Mouse (Mus musculus) olfactory bulb, adult 2 months (tissue): Measurements from ENCODE around the gene Pdzd7. TPM values are rescaled to one million over a fixed set of nuclear protein-coding genes. Genes with fewer than 3 reads are reported as not detected.

ENCODE experiments used
- H3K27ac ChIP-seq: fragments of 200-500 bp; 2 replicates; pipeline ENCODE4 v1.5.1; 2012; ENCODE audit warnings: low read depth, low read length; ENCODE audit not compliant: insufficient read depth
- H3K4me1 ChIP-seq: fragments of 200-500 bp; 2 replicates; pipeline ENCODE4 v1.6.1; 2012; ENCODE audit warnings: low read length; ENCODE audit not compliant: control insufficient read depth, insufficient read depth
- H3K4me3 ChIP-seq: fragments of 200-500 bp; 2 replicates; pipeline ENCODE4 v1.5.1; 2012; ENCODE audit warnings: mild to moderate bottlenecking, low read depth, low read length, moderate library complexity; ENCODE audit not compliant: insufficient read depth
- CTCF ChIP-seq: fragments of 200-500 bp; IDR thresholded peaks from 2 replicates; pipeline ENCODE4 v1.5.1; 2012; ENCODE audit warnings: low read depth, mild to moderate bottlenecking, low read length, moderate library complexity; ENCODE audit not compliant: insufficient read depth
- POLR2A ChIP-seq: fragments of 200-500 bp; IDR thresholded peaks from 2 replicates; pipeline ENCODE4 v1.6.1; 2012; ENCODE audit warnings: mild to moderate bottlenecking, low read depth, low read length, moderate library complexity; ENCODE audit not compliant: insufficient read depth
- WGBS: fragments of 180-500 bp; shearing (Covaris S2); methylation state at CpG from one replicate; pipeline ENCODE4 v1.1.7; 2018; 5-methylcytosine and 5-hydroxymethylcytosine counted together
- polyA plus RNA-seq: library from polyadenylated mRNA; stranded (reverse); fragments of >200 nt; gene quantifications from 2 replicates; pipeline ENCODE4 v1.2.4, GENCODE M21; 2012; ENCODE audit warnings: low replicate concordance; ENCODE audit not compliant: missing spikeins, insufficient read depth, insufficient read length

Pdzd7 gene
- polyA plus RNA-seq, 1 experiment, result not detected

GRCm38 (mm10) chr19:45025937-45026568, 19.5 kb downstream of the Pdzd7 start:
- WGBS, result 93% methylated on average over 37 of the region's 37 CpGs
- Histone ChIP-seq H3K4me3 (no peak overlapping the region), H3K27ac (no peak overlapping the region), H3K4me1 (peaks cover 23% of the 10 kb centered on the region)
- no peak for TF ChIP-seq POLR2A
- no peak for TF ChIP-seq CTCF

- 90% methylated on average over 20 of the region's 20 CpGs for WGBS
- Histone ChIP-seq H3K27ac (no peak overlapping the region), H3K4me3 (no peak overlapping the region), H3K4me1 (peaks cover 24% of the 10 kb centered on the region; the same call in 1 of the 2 replicates)
- TF ChIP-seq POLR2A (no peak), CTCF (no peak)
Measured at GRCm38 (mm10) chr19:45024775-45025174, 20.7 kb downstream of the Pdzd7 start.

- H3K4me1 ChIP-seq, result peaks cover 24% of the 10 kb centered on the region; the same call in 1 of the 2 replicates
- 88% methylated on average over 11 of the region's 11 CpGs for WGBS
- H3K27ac ChIP-seq, result no peak overlapping the region
- H3K4me3 ChIP-seq, result no peak overlapping the region
- TF ChIP-seq CTCF (no peak), POLR2A (no peak)
Measured at GRCm38 (mm10) chr19:45023993-45024392, 21.5 kb downstream of the Pdzd7 start.

GRCm38 (mm10) chr19:45021362-45021761, 24.2 kb downstream of the Pdzd7 start:
- no peak overlapping the region for H3K4me3 ChIP-seq
- 86% methylated on average over 15 of the region's 15 CpGs for WGBS
- H3K4me1 ChIP-seq, result peaks cover 23% of the 10 kb centered on the region
- no peak overlapping the region for H3K27ac ChIP-seq
- TF ChIP-seq POLR2A (no peak), CTCF (no peak)

DNA sequence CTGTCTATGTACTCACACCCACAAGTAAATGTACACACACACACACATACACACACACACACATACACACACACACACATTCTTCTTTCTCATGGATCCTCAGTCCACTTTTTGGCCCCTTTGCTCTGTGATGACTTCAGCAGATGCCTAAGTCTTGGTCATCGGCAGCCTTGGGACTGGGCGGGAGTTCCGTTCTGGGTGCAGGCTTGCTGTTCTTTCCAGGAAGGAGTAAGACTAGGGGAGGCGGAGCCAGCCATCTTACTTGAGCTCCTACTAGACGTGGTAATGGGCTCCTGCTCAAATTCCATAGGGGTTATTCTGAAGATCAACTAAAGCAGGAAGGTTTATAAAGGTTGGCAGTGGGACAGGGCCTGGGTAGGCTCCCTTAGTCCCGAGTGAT, 25.2 kb downstream of the Pdzd7 start:
- H3K4me3 ChIP-seq, result no peak overlapping the region
- no peak overlapping the region for H3K27ac ChIP-seq
- 56% methylated on average over 6 of the region's 6 CpGs for WGBS
- TF ChIP-seq CTCF (no peak), POLR2A (no peak)
- peaks cover 33% of the 10 kb centered on the region for H3K4me1 ChIP-seq

GRCm38 (mm10) chr19:45018351-45018831, 27.1 kb downstream of the Pdzd7 start:
- TF ChIP-seq POLR2A (no peak), CTCF (no peak)
- peak overlapping the region; percentile 57 for H3K4me3 ChIP-seq
- H3K4me1 ChIP-seq, result peaks cover 40% of the 10 kb centered on the region
- H3K27ac ChIP-seq, result peak overlapping the region; percentile 81
- 4% methylated on average over 13 of the region's 13 CpGs for WGBS

GRCm38 (mm10) chr19:45017909-45018308, 27.6 kb downstream of the Pdzd7 start:
- WGBS, result 1% methylated on average over 48 of the region's 48 CpGs
- H3K4me1 ChIP-seq, result peaks cover 40% of the 10 kb centered on the region
- peak overlapping the region; percentile 57 for H3K4me3 ChIP-seq
- H3K27ac ChIP-seq, result peak overlapping the region; percentile 77
- no peak for TF ChIP-seq POLR2A
- no peak for TF ChIP-seq CTCF

- TF ChIP-seq POLR2A (no peak), CTCF (0 out of 2 replicates have a peak, but pooled peaks have one; percentile 11)
- peaks cover 38% of the 10 kb centered on the region for H3K4me1 ChIP-seq
- H3K27ac ChIP-seq, result peak overlapping the region; percentile 81
- WGBS, result under 1% methylated on average over 27 of the region's 27 CpGs
- H3K4me3 ChIP-seq, result peak overlapping the region; percentile 57
Measured at GRCm38 (mm10) chr19:45017216-45017771, 28.2 kb downstream of the Pdzd7 start.
